Mouse (Mus musculus) hematopoietic stem cell, adult 5-6 weeks (primary cell): ENCODE measurements at regions not wholly inside any gene's neighbourhood (a gene's known extent, or its start where the extent isn't known, plus 50 kb on each side); places are given as distances from the start of the nearest gene placed in this dataset.

Experiments
- ATAC-seq, 2 experiments: fragments of 125-278 bp in 1 of 2; replicated peaks in 1 of 2; 2 replicates each; pipeline ENCODE4 v1.8.0; 2016 to 2017; ENCODE audit warnings: inconsistent platforms in 2 of 2, mild to moderate bottlenecking in 2 of 2, moderate number of reproducible peaks in 2 of 2, low read depth in 1 of 2, moderate TSS enrichment in 1 of 2; ENCODE audit not compliant: low FRiP score in 2 of 2, poor library complexity in 2 of 2, severe bottlenecking in 2 of 2, insufficient read depth in 1 of 2, low TSS enrichment in 1 of 2

DNA sequence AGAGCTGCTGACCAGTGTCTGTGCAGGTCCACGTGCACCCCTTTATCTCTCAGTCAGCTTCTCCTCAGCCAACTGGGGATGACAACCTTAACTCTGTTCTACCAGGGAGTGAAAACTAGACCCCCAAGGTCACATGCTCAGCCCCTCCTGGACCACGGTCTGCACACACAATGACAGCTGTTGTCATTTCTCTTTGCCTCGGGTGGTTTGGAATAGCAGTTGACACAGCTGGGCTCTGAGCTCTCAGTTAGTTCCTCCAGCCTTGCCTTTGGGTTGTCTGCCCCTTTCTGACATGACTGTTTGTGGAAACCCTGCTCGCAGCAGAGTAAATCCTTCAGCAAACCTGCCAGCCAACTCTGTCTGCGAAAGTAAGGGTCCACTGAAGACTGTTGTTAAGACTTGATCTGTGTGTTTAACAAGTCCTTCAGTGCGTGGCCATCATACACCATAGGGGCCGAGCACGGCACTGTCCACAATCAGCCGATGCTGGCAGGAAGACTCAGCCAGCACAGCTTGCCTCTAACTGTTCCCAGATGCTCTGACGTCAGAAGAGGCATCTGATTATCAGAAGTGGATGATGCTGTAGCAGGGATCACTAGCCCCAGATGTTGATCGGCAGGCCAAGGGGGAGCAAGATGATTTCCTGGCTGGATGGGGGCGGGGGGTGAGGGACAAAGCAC lies 106.7 kb upstream of the Lrig1 start:
- ATAC-seq: no peak

- no peak for ATAC-seq
These were observed 105.7 kb upstream of the Lrig1 start for GRCm38 (mm10) chr6:94805685-94806084.

- ATAC-seq: no peak
These were observed 104.4 kb upstream of the Lrig1 start for GRCm38 (mm10) chr6:94804284-94804815.

DNA sequence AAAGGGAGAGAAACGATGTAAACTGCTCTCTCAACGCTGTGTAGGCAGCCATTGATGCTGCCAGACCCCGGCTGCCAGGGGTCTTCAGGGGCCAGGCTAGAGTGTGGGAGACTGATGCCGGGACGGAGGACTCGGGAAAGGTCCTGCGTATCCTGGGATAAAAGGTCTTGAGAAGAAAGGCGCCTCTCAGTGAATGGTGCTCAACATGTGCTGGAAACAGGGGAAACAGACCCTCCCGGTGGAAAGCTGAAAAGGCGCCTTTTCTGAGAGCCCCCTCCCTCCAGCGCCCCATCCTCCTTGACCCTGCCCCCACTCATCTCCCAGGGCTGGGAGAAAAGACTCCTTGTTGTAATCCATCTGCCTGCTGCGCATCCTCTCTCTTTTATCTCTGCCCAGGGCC lies 101.1 kb upstream of the Lrig1 start:
- ATAC-seq: no peak

- no peak for ATAC-seq
These were observed 98.7 kb upstream of the Lrig1 start for GRCm38 (mm10) chr6:94798545-94799211.

DNA sequence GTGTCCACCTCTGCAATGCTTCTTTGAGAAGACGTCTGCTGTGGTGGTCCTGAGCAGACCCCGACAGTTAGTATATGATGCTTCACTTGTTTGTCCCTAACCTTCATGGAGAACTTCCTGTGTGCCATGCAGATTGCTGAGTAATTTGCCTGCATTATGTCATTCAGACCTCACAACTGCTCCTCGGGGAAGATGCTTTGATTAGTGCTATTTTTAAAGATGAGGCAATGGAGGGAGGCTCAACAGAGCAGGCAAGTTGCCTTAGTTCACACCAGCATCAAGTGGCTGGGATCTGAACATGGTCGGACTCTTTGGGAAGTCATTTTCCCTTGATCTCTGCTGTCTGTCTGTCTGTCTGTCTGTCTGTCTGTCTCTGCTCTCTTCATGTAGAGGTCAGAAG lies 95.5 kb upstream of the Lrig1 start:
- ATAC-seq: no peak

GRCm38 (mm10) chr6:94793555-94793954 lies 93.6 kb upstream of the Lrig1 start:
- ATAC-seq: no peak

DNA sequence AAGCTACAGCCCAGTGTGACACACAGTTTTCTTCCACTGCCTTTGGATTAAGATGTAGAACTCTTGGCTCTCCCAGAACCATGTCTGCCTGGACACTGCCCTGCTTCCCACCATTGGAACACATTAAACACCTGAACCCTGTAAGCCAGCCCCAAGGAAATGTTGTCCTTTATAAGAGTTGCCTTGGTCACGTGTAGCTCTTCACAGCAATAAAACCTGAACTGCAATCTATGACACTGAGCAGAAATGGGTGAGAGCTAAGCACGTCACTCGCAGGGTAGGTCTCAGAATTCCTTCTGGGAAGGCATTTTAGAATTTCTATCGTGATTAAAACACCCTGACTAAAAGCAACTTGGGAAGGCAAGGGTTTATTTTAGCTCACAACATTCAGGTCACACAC lies 92.4 kb upstream of the Lrig1 start:
- no peak for ATAC-seq

DNA sequence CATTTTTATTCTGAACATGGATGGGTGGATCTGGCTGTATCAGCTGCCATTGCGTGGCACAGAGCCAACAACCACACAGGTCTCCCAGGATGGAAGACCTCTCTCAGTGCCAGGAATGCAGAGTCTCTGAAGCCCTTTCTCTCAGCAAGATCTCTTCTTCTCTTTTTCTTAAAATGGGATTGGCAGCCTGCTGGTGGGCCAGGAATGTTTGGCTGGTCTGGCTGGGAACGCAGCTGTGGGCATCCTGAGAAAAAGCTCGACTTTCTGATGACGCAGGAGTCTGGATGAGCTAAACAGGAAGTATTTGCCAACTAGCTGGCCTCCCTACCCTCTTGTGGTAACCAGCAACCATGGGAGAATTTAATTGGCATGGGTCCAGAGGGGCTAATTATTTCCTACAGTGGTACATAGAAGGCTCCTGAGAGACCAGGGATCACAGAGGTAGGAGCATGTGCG lies 89.4 kb upstream of the Lrig1 start:
- 0 out of 4 replicates have a peak, but pooled peaks of 1 of the 2 experiments have one; percentile 3 for ATAC-seq

GRCm38 (mm10) chr6:94783471-94783870 lies 83.5 kb upstream of the Lrig1 start:
- ATAC-seq: no peak

DNA sequence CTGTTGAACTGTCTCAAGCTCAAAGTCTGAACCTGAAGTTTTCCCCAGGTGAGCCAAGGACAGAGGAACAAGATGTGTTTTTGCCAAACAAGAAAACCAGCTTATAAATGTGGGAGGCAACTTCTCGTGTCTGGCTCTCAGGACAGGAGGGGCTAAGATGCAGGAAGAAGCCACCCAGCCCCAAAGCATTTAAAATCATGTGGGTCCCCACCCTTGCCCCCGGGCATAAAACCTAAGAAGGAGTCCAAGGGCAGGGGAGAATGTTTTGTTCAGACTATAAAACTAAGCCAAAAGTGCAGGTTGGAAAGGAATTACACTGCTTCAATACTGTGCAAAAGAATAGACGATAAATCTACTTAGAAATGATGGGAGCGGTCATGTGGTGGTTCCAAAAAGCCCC lies 80.7 kb upstream of the Lrig1 start:
- no peak for ATAC-seq

DNA sequence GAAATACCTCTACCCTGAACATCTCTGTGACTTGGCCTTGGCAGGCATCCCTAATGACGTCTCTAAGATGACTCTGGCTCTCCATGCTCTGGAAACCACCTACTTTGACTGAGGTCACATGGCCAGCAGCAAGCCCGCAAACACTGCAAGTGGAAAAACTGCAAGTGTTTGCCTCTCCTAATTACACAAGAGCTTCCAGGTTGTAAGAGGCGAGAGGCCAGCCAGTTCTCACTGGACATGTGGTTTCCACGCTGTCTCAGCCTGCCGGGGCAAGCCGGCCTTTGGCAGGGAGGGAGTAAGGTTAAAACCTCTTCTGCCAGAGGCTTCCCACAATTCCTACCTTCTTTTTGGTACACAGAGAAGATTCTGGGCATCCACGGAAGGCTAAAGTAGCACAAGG lies 79.9 kb upstream of the Lrig1 start:
- ATAC-seq: peak in 1 of 2 experiments; percentile 49; a peak in 2 of 4 replicates

- ATAC-seq: no peak
These were observed 79.3 kb upstream of the Lrig1 start for GRCm38 (mm10) chr6:94779213-94779612.

DNA sequence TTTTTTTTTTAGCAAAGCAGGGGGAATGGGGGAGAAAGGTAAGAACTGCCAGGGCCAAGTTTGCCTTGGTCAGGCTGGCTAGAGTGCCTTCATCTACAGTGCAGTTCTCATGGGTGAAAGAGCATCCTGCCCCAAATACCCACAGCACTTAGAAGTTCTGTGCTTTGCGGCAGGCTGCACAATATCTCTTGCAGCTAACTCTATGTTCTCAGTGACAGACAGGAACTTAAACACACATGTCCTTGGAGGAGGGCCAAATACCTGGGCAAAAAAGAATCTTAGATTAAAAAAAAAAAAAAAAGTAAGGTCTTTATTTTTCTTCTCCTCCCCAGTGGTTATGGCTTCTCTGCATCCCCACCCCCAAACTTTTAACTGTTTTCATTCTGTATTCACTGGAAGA lies 78.8 kb upstream of the Lrig1 start:
- no peak for ATAC-seq

- ATAC-seq: no peak
These were observed 76.6 kb upstream of the Lrig1 start for GRCm38 (mm10) chr6:94776585-94776984.

DNA sequence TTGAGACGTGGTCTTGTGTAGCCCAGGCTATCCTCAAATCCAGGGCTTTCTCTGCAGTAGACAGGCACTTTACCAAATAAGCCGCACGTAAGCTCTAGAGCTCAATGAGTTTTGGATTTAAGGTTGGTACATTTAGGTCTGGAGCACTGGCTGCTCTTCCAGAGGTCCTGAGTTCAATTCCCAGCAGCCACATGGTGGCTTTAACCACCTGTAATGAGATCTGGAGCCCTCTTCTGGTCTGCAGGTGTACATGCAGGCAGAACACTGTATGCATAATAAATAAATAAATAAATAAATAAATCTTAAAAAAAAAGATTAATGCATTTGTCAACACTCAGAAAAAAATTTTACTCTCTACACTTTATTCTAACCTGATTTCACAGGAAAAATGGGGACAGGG lies 74.9 kb upstream of the Lrig1 start:
- ATAC-seq: no peak

- no peak for ATAC-seq
These were observed 73.9 kb upstream of the Lrig1 start for GRCm38 (mm10) chr6:94773604-94774486.
